Mouse (Mus musculus) E14TG2a.4 (cell line): ENCODE results near the gene Arnt2.

Experiments
- H3K27me3 ChIP-seq: 2 replicates; pipeline ENCODE4 v1.6.1; 2014; ENCODE audit warnings: low read length, control low read depth; ENCODE audit not compliant: insufficient read depth
- H3K36me3 ChIP-seq: 2 replicates; pipeline ENCODE4 v1.6.1; 2014; ENCODE audit warnings: low read length, control low read depth; ENCODE audit not compliant: insufficient read depth
- H3K4me1 ChIP-seq: replicated peaks from 2 replicates; pipeline ENCODE4 v1.6.1; 2014; ENCODE audit warnings: low read depth, low read length, control low read depth
- H3K4me3 ChIP-seq: replicated peaks from 2 replicates; pipeline ENCODE4 v1.5.1; 2014; ENCODE audit warnings: mild to moderate bottlenecking, low read length
- H3K9me3 ChIP-seq: 2 replicates; pipeline ENCODE4 v1.6.1; 2014; ENCODE audit warnings: low read length, control low read depth
- CTCF ChIP-seq: conservative IDR thresholded peaks from 2 replicates; pipeline ENCODE4 v1.5.1; 2014; ENCODE audit warnings: low read length
- NANOG ChIP-seq: IDR thresholded peaks from 2 replicates; pipeline ENCODE4 v1.6.1; 2014; ENCODE audit warnings: borderline replicate concordance, low read length, mixed read lengths
- POU5F1 ChIP-seq: IDR thresholded peaks from 2 replicates; pipeline ENCODE4 v1.6.1; 2014; ENCODE audit warnings: low read length, borderline replicate concordance

Arnt2 gene

GRCm38 (mm10) chr7:84409241-84409895 lies 608 bp downstream of the Arnt2 start:
- Histone ChIP-seq H3K27me3 (peaks cover 60% of the 10 kb centered on the region), H3K4me1 (peaks cover 11% of the 10 kb centered on the region; the same call in 1 of the 2 replicates), H3K4me3 (peak overlapping the region; percentile 89), H3K36me3 (no peaks in the 10 kb centered on the region), H3K9me3 (0 out of 2 replicates have a peak, but pooled peaks cover 3% of the 10 kb centered on the region)
- TF ChIP-seq CTCF (no peak), POU5F1 (no peak), NANOG (no peak)

DNA sequence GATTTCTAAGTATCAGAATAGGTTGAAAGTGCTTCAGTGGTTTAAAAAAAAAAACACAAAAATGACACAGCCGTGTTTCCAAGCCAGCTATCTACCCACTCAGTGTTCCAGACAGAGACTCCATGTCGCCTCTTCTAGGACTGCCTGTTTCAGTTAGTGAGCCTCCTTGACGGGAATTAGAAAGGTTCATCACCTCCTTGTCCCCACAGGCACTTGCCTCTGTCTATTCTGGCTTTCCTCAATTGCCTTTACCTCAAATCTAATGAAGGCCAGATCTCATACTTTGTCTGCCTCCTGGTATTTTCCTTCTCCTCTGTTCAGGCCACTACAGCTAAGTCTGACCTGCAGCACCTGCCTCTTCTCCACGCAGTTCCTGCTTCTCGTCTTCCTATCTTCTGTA lies 1.7 kb downstream of the Arnt2 start:
- no peak overlapping the region for H3K4me3 ChIP-seq
- H3K4me1 ChIP-seq: peaks cover 11% of the 10 kb centered on the region; the same call in 1 of the 2 replicates
- 0 out of 2 replicates have a peak, but pooled peaks cover 3% of the 10 kb centered on the region for H3K9me3 ChIP-seq
- H3K27me3 ChIP-seq: peaks cover 57% of the 10 kb centered on the region
- TF ChIP-seq CTCF (no peak), NANOG (no peak), POU5F1 (no peak)
- no peaks in the 10 kb centered on the region for H3K36me3 ChIP-seq

DNA sequence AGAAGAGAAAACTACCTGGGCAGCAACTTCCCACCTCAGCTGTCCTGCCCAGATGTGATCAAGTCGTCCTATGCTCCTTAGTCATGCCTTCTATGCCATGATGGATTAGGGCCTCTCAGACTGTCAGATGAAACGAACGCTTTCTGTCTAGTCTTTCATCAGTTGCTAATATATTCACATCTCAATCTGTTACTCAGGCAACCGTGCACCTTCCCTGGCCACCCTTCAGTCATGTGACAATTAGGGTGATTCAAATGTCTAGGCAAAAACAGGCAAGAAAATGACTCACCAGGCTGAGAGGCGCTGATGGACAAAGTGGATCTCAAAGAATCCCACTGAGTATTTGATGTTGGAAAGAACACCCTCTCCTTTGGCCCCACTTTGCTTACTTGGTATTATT lies 6.6 kb downstream of the Arnt2 start:
- Histone ChIP-seq H3K36me3 (no peaks in the 10 kb centered on the region), H3K27me3 (peaks cover 16% of the 10 kb centered on the region), H3K9me3 (no peaks in the 10 kb centered on the region), H3K4me1 (peaks cover 9% of the 10 kb centered on the region), H3K4me3 (no peak overlapping the region)
- TF ChIP-seq POU5F1 (no peak), NANOG (no peak), CTCF (no peak)

- TF ChIP-seq NANOG: no peak
- peak; percentile 17; the same call in 1 of the 2 replicates for TF ChIP-seq POU5F1
- no peak for TF ChIP-seq CTCF
- Histone ChIP-seq H3K36me3 (no peaks in the 10 kb centered on the region), H3K4me3 (no peak overlapping the region), H3K4me1 (peaks cover 9% of the 10 kb centered on the region), H3K27me3 (peaks cover 3% of the 10 kb centered on the region; the same call in 1 of the 2 replicates), H3K9me3 (no peaks in the 10 kb centered on the region)
Measured at GRCm38 (mm10) chr7:84401641-84402455, 8.1 kb downstream of the Arnt2 start.

GRCm38 (mm10) chr7:84397320-84397719 lies 12.7 kb downstream of the Arnt2 start:
- TF ChIP-seq POU5F1: no peak
- TF ChIP-seq NANOG: no peak
- no peak for TF ChIP-seq CTCF
- H3K9me3 ChIP-seq: no peaks in the 10 kb centered on the region
- no peak overlapping the region for H3K4me3 ChIP-seq
- no peaks in the 10 kb centered on the region for H3K36me3 ChIP-seq
- peaks cover 19% of the 10 kb centered on the region for H3K4me1 ChIP-seq
- no peaks in the 10 kb centered on the region for H3K27me3 ChIP-seq

GRCm38 (mm10) chr7:84396581-84396980 lies 13.4 kb downstream of the Arnt2 start:
- Histone ChIP-seq H3K36me3 (no peaks in the 10 kb centered on the region), H3K27me3 (no peaks in the 10 kb centered on the region), H3K9me3 (no peaks in the 10 kb centered on the region), H3K4me3 (no peak overlapping the region), H3K4me1 (peaks cover 14% of the 10 kb centered on the region)
- TF ChIP-seq POU5F1 (no peak), NANOG (no peak), CTCF (no peak)

DNA sequence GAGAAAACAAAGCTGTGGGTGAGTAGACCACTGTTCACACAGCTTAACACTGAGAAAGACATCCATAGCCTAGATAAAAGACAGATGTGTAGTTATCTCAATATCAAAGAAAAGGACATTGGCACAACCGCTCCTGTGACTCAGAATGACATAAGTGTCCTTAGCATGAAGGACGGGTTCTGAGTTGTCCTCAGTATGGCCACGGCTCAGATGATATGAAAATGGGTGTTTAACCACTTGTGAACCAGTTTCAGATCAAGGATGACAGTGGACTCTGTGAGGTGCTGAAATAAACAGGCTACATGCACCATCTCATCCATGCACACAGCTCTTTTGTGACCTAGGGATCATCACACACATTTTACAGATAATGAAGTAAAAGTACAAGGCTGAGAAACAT lies 22.1 kb downstream of the Arnt2 start:
- Histone ChIP-seq H3K4me3 (no peak overlapping the region), H3K36me3 (no peaks in the 10 kb centered on the region), H3K27me3 (no peaks in the 10 kb centered on the region), H3K9me3 (no peaks in the 10 kb centered on the region), H3K4me1 (no peaks in the 10 kb centered on the region)
- TF ChIP-seq NANOG (no peak), POU5F1 (no peak), CTCF (no peak)

- H3K27me3 ChIP-seq: no peaks in the 10 kb centered on the region
- no peaks in the 10 kb centered on the region for H3K36me3 ChIP-seq
- TF ChIP-seq NANOG (no peak), CTCF (no peak), POU5F1 (no peak)
- no peaks in the 10 kb centered on the region for H3K4me1 ChIP-seq
- no peak overlapping the region for H3K4me3 ChIP-seq
- no peaks in the 10 kb centered on the region for H3K9me3 ChIP-seq
Measured at GRCm38 (mm10) chr7:84386472-84386871, 23.5 kb downstream of the Arnt2 start.

DNA sequence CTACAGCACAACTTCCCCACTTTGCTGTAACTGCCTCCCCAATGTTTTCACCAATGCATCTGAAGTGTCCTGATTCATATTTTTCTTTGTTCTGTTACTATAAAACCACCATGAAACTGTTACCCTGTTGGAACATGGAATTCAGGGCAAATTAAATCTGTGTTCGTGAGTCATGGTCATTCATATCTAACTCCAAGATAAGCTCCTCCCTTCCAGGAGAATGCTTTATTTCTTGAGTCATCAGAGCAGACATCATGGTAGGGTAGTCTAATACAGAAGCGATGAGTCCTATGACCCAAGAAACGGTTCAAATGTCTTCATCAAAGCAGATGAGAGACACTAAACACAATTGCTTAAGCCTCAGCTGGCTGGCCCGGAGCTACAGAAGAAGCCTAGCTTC lies 25.2 kb downstream of the Arnt2 start:
- no peaks in the 10 kb centered on the region for H3K4me1 ChIP-seq
- H3K4me3 ChIP-seq: no peak overlapping the region
- no peaks in the 10 kb centered on the region for H3K27me3 ChIP-seq
- no peaks in the 10 kb centered on the region for H3K9me3 ChIP-seq
- TF ChIP-seq CTCF (no peak), NANOG (no peak), POU5F1 (no peak)
- H3K36me3 ChIP-seq: no peaks in the 10 kb centered on the region
